Mouse (Mus musculus) embryonic fibroblast, embryonic 13.5 days (primary cell): ENCODE results near the gene Pabpc1l. TPM values are rescaled to one million over a fixed set of nuclear protein-coding genes. Genes with fewer than 3 reads are reported as not detected.

ENCODE experiments used
- H3K27ac ChIP-seq: 2 replicates; pipeline ENCODE4 v1.5.1; 2012; ENCODE audit warnings: low read length, control low read depth, inconsistent platforms; ENCODE audit not compliant: insufficient read depth
- H3K4me1 ChIP-seq: 2 replicates; pipeline ENCODE4 v1.6.1; 2011; ENCODE audit warnings: low read length; ENCODE audit not compliant: control insufficient read depth, insufficient read depth
- H3K4me3 ChIP-seq: 2 replicates; pipeline ENCODE4 v1.5.1; 2011; ENCODE audit warnings: mild to moderate bottlenecking, control low read depth, low read length; ENCODE audit not compliant: insufficient read depth
- CTCF ChIP-seq: IDR thresholded peaks from 2 replicates; pipeline ENCODE4 v1.5.1; 2011; ENCODE audit warnings: mild to moderate bottlenecking, control low read depth, low read length, moderate library complexity, borderline replicate concordance; ENCODE audit not compliant: insufficient read depth
- POLR2A ChIP-seq: IDR thresholded peaks from 2 replicates; pipeline ENCODE4 v1.6.1; 2011; ENCODE audit warnings: low read depth, mild to moderate bottlenecking, control low read depth, low read length, moderate library complexity
- polyA plus RNA-seq: library from polyadenylated mRNA; stranded (reverse); fragments of >200 nt; gene quantifications from 2 replicates; pipeline ENCODE4 v1.2.4, GENCODE M21; 2011; ENCODE audit warnings: low read depth; ENCODE audit not compliant: missing spikeins, insufficient read length

The Pabpc1l gene
- polyA plus RNA-seq: 1.4 and 1.5 TPM in 2 replicates

DNA sequence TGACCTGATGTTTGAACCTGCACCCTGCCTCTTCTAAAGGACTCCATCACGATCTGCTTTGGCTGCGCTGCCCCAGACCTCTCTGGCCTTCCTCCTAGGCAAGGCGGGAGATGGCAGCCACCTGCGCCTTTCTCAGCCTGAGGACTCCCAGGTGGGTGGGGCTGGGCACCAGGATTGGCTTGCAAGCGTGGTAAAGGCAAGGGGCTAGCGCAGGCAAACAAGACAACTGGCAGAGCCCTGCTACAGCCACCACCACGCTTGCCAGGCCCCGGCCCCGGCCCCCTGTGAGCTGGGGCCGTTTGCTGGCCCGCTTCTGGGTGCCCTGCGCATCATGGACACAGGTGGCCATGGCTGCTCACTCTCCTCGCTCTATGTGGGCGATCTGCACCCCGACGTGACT lies at the start of gene Pabpc1l:
TSS of gene Pabpc1l (plus strand) at position 301 of the 400 bp plus-strand sequence.
- TF ChIP-seq CTCF: no peak
- no peak for TF ChIP-seq POLR2A
- Histone ChIP-seq H3K4me1 (no peaks in the 10 kb centered on the region), H3K27ac (no peak within 1 kb of the TSS), H3K4me3 (no peak within 1 kb of the TSS)

DNA sequence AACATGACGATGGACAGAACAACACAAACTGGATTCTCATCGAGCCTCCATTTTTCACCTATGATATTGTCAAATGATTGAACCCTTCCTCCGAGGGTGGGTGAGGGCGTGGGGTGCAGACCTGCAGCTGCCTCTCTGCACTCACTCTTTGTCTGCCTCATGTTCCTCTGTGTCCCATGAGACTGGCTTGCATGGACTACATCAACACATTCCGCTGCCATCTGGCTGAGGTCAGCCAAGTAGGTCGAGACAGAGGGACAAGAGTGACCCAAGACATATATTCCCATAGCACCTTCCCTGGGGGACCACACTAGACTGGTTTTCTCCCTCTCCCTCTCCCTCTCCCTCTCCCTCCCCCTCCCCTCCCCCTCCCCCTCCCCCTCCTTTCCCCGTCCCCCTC lies 48.8 kb upstream of the Pabpc1l start:
- H3K4me3 ChIP-seq: no peak overlapping the region
- TF ChIP-seq CTCF: no peak
- TF ChIP-seq POLR2A: no peak
- no peak overlapping the region for H3K27ac ChIP-seq
- H3K4me1 ChIP-seq: no peaks in the 10 kb centered on the region

GRCm38 (mm10) chr2:163987233-163987632 lies 38.0 kb upstream of the Pabpc1l start:
- no peak overlapping the region for H3K4me3 ChIP-seq
- no peak for TF ChIP-seq POLR2A
- TF ChIP-seq CTCF: no peak

DNA sequence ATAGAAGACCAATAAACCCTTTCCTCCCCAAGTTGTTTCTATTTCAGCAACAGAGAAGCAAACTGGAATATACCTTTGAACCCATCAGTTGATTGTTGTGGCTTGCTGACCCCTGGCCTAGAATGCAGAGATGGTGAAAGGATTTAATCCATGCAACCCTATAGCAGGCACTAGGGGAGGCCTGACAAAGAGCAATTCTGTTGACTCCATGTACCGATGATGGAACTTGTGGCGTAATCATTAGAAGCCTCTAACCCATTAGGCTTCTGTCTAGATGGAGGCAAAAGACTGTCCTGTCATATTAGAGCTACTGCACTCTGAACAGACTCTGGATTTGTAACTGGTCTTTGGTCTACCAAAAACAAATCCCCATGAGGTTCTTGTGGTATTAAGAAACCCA lies 32.4 kb upstream of the Pabpc1l start:
- H3K4me3 ChIP-seq: no peak overlapping the region
- no peak overlapping the region for H3K27ac ChIP-seq
- H3K4me1 ChIP-seq: peaks cover 5% of the 10 kb centered on the region; the same call in 1 of the 2 replicates
- TF ChIP-seq POLR2A (no peak), CTCF (no peak)

More at GRCm38 (mm10) chr2:163987233-163987632, 38.0 kb upstream of the Pabpc1l start:
- Histone ChIP-seq H3K27ac (no peak overlapping the region), H3K4me1 (no peaks in the 10 kb centered on the region)

DNA sequence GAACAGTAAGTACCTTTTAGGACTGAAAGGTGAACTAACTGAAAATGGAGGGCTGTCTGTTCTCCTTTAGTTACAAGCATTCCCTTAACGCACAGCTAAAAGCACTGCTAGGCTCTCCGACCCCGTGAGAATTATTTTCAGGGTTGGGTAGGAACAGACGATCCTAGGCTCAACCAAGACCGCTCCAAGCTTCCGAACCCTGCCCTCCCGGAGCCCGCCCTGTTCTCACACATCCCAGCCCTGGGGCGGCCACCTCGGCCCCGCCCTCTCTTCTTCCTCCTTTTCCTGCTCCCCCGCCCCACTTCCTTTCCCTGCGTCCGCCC lies 30.6 kb upstream of the Pabpc1l start, which contains the start of gene Ywhab:
TSS of gene Ywhab (plus strand) at position 307 of the 323 bp plus-strand sequence.
- peak within 1 kb of the TSS; percentile 87 for H3K27ac ChIP-seq
- peak within 1 kb of the TSS; percentile 79 for H3K4me3 ChIP-seq
- peaks cover 7% of the 10 kb centered on the region; the same call in 1 of the 2 replicates for H3K4me1 ChIP-seq
- TF ChIP-seq CTCF: no peak
- peak; percentile 84 for TF ChIP-seq POLR2A

GRCm38 (mm10) chr2:163994977-163995862 lies 30.0 kb upstream of the Pabpc1l start:
- H3K27ac ChIP-seq: peak overlapping the region; percentile 87
- no peak for TF ChIP-seq CTCF
- peak; percentile 12; the same call in 1 of the 2 replicates for TF ChIP-seq POLR2A
- H3K4me1 ChIP-seq: peaks cover 9% of the 10 kb centered on the region; the same call in 1 of the 2 replicates
- peak overlapping the region; percentile 79 for H3K4me3 ChIP-seq

GRCm38 (mm10) chr2:163996275-163996674 lies 29.0 kb upstream of the Pabpc1l start:
- TF ChIP-seq POLR2A (no peak), CTCF (no peak)
- Histone ChIP-seq H3K27ac (no peak overlapping the region), H3K4me1 (peaks cover 10% of the 10 kb centered on the region; the same call in 1 of the 2 replicates), H3K4me3 (peak overlapping the region; percentile 79)

DNA sequence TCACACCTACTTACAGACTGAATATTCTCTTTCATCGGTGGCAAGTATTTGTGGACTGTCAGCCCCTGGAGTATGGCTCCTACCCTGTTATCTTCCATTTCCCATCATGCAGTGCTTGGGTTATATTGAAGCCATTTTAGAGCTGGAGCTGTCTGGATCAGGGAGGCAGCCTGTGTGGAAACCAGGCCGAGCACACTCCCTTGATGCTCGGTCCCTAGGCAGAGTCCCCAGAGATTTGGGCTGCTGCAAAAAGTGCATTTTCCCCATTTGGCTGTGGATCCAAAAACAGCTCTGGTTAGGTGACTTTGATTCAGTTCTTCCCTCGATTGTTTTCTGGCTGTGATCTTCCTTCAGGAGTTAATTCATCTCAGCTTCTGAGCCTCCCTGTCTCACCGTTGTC lies 28.4 kb upstream of the Pabpc1l start:
- Histone ChIP-seq H3K4me3 (peak overlapping the region; percentile 36), H3K4me1 (peaks cover 12% of the 10 kb centered on the region; the same call in 1 of the 2 replicates), H3K27ac (no peak overlapping the region)
- no peak for TF ChIP-seq POLR2A
- TF ChIP-seq CTCF: no peak

GRCm38 (mm10) chr2:163998981-163999380 lies 26.3 kb upstream of the Pabpc1l start:
- no peak for TF ChIP-seq CTCF
- TF ChIP-seq POLR2A: no peak
- Histone ChIP-seq H3K4me3 (no peak overlapping the region), H3K4me1 (peaks cover 19% of the 10 kb centered on the region), H3K27ac (no peak overlapping the region)

- H3K4me1 ChIP-seq: peaks cover 18% of the 10 kb centered on the region
- H3K4me3 ChIP-seq: no peak overlapping the region
- TF ChIP-seq POLR2A (no peak), CTCF (no peak)
- H3K27ac ChIP-seq: no peak overlapping the region
These were observed 22.6 kb upstream of the Pabpc1l start for GRCm38 (mm10) chr2:164002637-164003036.

DNA sequence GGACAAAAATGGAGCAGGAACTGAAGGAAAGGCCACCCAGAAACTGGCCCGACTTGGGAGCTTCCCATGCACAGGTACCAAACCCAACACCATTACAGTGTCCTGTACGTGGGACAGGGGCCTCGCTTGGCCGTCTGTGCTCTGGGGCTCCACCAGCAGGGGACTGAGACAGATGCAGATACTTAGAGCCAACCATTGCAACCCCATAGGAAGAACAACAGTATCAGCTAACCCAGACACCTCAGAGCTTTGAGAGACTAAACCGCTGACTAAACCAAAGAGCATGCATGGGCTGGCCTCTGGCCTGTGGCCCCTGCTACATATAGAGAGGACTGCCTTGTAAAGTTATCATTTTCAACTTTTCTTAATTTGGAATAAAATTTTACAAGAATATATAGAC lies 20.7 kb upstream of the Pabpc1l start:
- peaks cover 29% of the 10 kb centered on the region for H3K4me1 ChIP-seq
- H3K4me3 ChIP-seq: no peak overlapping the region
- no peak for TF ChIP-seq POLR2A
- TF ChIP-seq CTCF: no peak
- H3K27ac ChIP-seq: no peak overlapping the region
